Mouse (Mus musculus): ENCODE measurements around the gene Lcn11.
"Not testable (repeated sequence)": the region's sequence is repeated elsewhere in the genome, so short reads cannot be mapped to it uniquely, and the experiment has no call there.

Lcn11 gene

GRCm38 (mm10) chr2:25776717-25777116, at the start of gene Lcn11:
Gene Lcn11, plus strand, starts transcription at chr2:25777017.
- DNase-seq (ENCODE audit: low read depth in 1 of 2, low spot score in 2 of 2) = no peak

DNA sequence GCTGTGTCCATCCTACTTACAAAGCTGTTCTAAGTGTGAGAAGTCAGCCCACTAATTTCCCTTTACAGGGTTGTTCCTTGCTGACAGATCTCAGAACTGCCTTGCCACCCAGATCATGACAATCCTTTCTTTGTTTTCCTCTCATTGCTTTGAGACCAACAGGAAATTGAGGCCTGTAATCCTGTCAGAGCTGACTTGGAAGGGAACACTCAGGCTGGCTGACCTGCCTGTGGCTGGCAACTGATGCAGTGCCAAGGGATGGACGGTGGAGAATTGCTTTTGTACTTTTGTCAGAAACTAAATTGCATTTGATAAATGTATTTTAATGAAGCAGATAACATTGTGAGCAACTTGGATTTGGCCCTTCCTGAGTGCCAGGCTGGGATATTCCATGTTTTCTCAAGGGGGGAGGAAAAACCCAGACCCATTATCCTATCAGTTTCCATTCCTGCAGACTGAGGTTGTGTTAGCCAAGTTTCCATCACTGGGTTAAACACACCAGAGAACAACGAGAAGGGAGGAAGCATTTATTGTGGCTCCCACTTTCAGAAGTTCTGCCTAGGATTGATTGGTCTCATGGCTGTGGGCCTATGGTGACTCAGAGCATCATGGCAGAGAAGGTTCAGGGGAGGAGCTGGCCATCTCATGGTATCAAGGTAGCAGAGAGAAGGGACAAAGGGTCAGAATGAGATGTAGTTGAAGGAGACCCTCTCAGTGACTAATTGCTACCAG, 43.5 kb upstream of the Lcn11 start:
- no peak for DNase-seq (ENCODE audit: low read depth in 1 of 2, low spot score in 2 of 2)

DNA sequence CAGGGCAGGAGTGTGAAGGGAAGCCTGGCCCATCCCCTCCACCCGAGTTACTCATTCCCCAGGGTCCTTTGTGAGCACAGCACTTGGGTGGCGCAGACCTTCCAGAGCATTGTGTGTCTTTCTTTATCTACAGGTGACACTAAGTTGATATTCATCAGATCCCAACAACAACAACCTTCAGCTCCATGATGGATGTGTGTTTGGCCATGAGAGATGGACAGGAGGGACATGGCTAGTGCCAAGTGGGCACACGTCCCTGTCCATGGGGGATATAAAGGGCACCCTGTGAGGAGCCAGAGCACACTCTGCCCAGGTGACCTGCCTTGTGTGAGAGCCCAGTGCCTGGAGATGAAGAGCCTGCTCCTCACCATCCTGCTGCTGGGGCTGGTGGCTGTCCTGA, 40.1 kb upstream of the Lcn11 start, which contains the start of gene Obp2b:
Gene Obp2b (plus strand): TSS at position 301 of the 400 bp plus-strand sequence.
- DNase-seq (ENCODE audit: low read depth in 1 of 2, low spot score in 2 of 2) = not testable (repeated sequence)

DNA sequence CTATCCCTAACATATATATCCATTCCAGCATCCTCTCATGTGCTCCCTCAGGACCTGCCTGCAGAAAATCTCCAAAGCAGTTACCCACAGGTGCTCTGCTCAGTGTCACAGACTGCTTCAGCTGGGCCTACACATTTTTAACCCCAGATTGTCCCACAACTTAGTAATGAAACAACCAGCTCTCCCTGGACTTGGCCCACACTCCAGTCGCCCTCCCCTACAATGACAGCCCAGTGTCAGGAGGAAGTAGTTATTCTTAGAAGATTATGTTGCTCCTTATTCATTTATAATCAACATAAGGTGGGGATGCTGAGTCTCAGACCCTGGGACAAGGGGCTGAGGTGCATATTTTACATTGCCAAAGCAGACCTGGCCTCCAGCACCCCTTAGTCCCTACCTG, 35.1 kb upstream of the Lcn11 start:
- DNase-seq (ENCODE audit: low read depth in 1 of 2, low spot score in 2 of 2) = no peak

DNA sequence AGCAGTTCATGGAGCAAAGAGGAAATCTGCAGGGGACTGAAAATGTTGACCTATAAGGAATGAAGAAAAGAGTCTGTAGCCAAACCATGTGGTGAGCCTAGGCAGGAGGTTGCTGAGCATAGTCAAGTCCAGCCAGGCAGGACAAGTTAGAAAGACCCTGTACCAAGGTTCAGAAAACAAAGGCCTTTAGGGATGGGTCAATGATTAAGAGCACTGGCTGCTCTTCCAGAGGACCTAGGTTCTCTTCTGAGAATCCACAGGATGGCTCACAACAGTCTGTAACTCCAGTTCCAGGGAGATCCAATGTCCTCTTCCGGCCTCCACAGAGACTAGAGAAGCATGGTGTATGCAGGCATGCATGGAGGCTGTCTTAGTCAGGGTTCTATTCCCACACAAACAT, 22.6 kb upstream of the Lcn11 start:
- DNase-seq (ENCODE audit: low read depth in 1 of 2, low spot score in 2 of 2) = no peak

DNA sequence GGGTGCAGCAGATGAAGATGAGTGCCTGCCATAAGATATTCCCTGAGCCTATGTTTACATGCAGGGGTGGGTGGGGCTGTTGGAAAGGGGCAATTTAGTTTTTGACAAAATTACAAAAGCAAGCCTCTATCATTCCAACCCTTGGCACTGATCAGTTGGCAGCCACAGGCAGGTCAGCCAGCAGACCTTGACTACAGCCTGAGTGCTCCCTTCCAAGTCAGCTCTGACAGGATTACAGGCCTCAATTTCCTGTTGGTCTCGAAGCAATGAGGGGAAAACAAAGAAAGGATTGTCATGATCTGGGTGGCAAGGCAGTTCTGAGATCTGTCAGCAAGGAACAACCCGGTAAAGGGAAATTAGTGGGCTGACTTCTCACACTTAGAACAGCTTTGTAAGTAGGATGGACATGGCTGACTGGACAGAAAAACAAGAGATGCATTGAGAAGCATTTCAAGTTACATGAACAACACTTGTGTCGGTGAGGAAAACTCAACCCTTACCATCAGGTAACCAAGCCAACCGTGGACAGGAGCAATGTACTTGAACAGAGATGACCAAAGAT, 18.7 kb upstream of the Lcn11 start:
- no peak for DNase-seq (ENCODE audit: low read depth in 1 of 2, low spot score in 2 of 2)

DNA sequence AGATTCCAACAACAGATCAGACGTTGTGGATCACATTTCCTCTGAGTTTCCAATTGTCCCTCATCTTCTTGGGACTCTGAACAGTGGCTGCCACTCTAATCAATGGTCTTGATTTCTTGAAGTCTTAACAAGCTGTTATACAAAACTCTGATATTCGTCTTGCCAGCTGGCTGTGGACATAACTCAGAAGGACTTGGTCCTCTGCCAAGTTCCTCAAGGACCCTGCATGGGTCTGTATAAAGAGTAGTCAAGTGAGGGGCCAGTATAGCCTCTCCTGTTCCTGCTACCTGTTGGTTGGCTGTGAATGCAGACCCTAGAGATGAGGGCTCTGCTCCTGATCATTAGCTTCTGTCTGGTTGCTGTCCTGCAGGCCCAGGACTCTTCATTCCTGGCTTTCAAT, 11.5 kb upstream of the Lcn11 start, which contains the start of gene Lcn3:
Gene Lcn3 (plus strand): TSS at position 301 of the 400 bp plus-strand sequence.
- no peak for DNase-seq (ENCODE audit: low read depth in 1 of 2, low spot score in 2 of 2)

- no peak for DNase-seq (ENCODE audit: low read depth in 1 of 2, low spot score in 2 of 2)
Observed at GRCm38 (mm10) chr2:25767764-25768163, 9.1 kb upstream of the Lcn11 start.

- DNase-seq (ENCODE audit: low read depth in 1 of 2, low spot score in 2 of 2) = no peak
Observed at GRCm38 (mm10) chr2:25773507-25773906, 3.3 kb upstream of the Lcn11 start.

- DNase-seq (ENCODE audit: low read depth in 1 of 2, low spot score in 2 of 2) = no peak
Observed at GRCm38 (mm10) chr2:25774640-25775039, 2.2 kb upstream of the Lcn11 start.

- no peak for DNase-seq (ENCODE audit: low read depth in 1 of 2, low spot score in 2 of 2)
Observed at GRCm38 (mm10) chr2:25775991-25776390, 826 bp upstream of the Lcn11 start.

GRCm38 (mm10) chr2:25779076-25779475, 2.3 kb downstream of the Lcn11 start:
- no peak for DNase-seq (ENCODE audit: low read depth in 1 of 2, low spot score in 2 of 2)

DNA sequence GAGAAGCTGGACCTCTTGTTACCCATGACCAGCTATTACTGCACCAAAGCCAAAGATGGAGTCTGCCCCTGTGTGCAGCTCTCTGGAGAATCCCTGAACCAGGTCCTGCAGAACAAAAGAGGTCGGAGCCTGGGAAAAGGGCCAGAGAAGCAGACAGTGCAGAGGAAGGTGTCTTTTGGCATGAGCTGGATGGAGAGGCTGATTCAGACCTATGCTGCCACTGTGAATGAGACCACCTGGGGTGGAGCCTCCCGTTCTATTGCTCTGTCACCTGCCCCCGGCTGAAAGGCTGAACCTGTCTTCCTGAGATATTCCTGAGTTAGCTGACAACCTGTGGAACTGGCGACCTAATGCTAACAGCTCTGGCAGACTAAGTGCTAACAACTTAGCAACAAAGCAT, 4.1 kb downstream of the Lcn11 start:
- DNase-seq (ENCODE audit: low read depth in 1 of 2, low spot score in 2 of 2) = no peak

DNA sequence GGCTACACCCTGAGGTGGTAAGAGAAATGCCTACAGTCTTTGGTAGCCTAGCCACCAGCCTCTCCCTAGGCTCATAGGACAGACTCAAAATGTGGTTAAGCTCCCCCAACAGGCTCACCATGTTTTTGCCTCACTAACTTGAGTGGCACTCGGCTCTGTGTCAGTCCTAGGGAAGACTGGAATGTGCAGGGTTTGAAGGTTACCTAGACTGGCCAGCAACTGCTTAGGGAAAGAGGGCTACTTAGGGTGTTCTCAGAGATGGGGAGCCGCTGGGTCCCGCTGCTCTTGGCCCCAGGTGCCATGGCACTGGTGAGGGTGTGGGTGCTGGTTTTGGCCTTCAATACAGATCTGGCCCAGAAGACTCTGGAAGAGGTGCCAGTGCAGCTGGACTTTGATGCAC, 5.1 kb downstream of the Lcn11 start, which contains the start of gene Gm13539:
Gene Gm13539 (plus strand): TSS at position 301 of the 400 bp plus-strand sequence.
- no peak for DNase-seq (ENCODE audit: low read depth in 1 of 2, low spot score in 2 of 2)

- DNase-seq (ENCODE audit: low read depth in 1 of 2, low spot score in 2 of 2) = no peak
Observed at GRCm38 (mm10) chr2:25785573-25786322, 8.9 kb downstream of the Lcn11 start.

DNA sequence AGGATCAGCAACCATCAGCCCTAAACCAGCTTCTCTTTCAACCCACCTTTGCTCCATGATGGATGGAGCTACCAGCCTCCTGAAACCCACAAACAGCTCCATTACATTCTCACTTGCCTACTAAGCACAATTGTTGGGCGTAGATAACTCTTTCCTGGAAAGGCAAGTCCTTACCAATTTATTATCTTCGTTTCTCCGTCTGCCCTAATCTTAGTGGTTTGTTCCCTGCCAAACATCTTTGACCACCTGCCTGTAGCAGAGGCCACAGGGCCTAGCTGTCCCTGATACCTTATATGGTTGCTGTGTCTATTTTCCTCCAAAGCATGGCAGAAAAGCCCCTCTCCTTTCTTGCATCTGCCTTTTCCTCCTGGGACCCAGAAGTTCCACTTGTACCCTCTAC, 12.3 kb downstream of the Lcn11 start:
- DNase-seq (ENCODE audit: low read depth in 1 of 2, low spot score in 2 of 2) = no peak

DNA sequence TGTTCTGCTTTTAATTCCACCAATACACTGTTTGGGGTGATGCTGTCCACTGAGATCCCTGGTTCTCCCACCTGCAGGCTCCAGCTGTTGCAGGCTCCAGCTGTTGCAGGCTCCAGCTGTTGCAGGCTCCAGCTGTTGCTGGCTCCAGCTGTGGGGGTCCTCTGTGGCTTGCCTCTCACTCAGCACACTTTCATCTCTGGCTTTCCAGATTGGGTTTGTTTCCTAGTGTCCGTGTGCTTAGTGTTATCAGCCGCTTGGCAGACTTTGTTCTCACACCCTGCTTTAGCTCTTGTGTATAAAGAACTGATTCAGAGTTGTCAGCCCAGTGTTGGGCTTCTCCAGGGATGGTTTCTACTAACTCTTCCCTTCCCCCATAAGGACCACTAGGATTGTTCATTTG, 20.8 kb downstream of the Lcn11 start:
- DNase-seq (ENCODE audit: low read depth in 1 of 2, low spot score in 2 of 2) = no peak

DNA sequence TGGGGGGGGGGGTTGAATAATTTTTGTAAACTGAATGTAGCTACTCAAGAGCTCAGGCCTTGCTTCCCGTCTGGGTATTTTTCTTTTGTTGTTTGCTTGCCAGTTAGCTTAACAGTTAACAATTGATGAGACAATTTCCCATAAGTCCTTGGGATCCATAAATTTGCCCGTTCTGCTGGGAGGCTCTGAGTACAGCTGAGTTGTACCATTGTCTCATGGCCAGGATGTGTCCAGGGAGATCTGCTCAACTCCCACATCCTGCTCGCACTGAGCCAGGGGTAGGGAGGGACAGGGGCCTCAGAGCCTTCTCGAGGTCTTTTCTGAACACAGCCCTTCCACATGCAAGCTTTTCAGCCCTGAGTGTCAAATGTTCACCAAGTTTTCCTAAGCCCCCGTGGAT, 21.2 kb downstream of the Lcn11 start:
- no peak for DNase-seq (ENCODE audit: low read depth in 1 of 2, low spot score in 2 of 2)

GRCm38 (mm10) chr2:25811711-25812110, 34.9 kb downstream of the Lcn11 start:
- DNase-seq (ENCODE audit: low read depth in 1 of 2, low spot score in 2 of 2) = no peak

DNA sequence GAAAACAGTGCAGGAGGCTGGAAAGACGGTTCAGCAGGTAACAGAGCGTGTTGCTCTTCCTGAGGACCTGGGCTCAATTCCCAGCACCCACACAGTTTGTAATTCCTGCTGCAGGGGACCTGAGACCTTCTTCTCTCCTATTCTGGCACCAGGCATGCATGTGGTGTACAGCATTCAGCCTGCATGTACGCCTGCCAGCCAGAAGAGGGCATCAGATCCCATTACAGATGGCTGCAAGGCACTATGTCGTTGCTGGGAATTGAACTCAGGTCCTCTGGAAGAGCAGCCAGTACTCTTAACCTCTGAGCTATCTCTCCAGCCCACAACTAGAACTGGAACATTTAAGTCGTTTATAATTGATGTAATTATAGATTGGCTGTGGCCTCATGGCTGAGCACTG, 36.5 kb downstream of the Lcn11 start:
- no peak for DNase-seq (ENCODE audit: low read depth in 1 of 2, low spot score in 2 of 2)

- DNase-seq (ENCODE audit: low read depth in 1 of 2, low spot score in 2 of 2) = not testable (repeated sequence)
Observed at GRCm38 (mm10) chr2:25815748-25816147, 38.9 kb downstream of the Lcn11 start, which contains the start of gene Glt6d1. Gene Glt6d1, minus strand, starts transcription at chr2:25815848.

DNA sequence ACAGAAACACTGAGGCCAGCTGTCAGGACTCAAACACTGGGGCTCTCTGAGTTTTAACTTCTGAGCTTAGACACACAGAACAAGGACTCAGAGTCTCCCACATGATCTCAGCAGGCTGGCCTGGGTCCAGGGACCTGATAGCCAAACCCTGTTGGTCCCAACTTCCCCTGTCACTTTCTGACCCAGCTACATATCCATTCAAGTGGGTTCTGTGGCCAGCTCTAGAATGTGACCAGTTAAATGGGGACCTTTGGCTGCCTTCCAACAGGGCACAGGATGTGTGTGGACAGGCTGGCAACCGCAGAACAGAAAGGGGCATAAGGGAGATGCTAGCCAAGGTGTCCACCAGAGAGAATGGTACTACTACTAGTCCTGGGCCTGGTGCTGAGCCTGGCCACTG, 46.0 kb downstream of the Lcn11 start, which contains the start of gene Lcn9:
Gene Lcn9 (plus strand): TSS at position 348 of the 400 bp plus-strand sequence.
- no peak for DNase-seq (ENCODE audit: low read depth in 1 of 2, low spot score in 2 of 2)
